Mouse (Mus musculus) hindbrain, embryonic 16.5 days (tissue): ENCODE data around the gene Myh4. TPM values are rescaled to one million over a fixed set of nuclear protein-coding genes. Genes with fewer than 3 reads are reported as not detected.
A peak's percentile ranks its signal among the peaks of the same experiment; 100 is the strongest.

Experiments
- ATAC-seq: fragments of 200-750 bp; cut with Nextera tagmentation; 2 replicates; pipeline ENCODE4 v1.8.0; 2017; ENCODE audit warnings: moderate TSS enrichment, moderate library complexity
- H3K27ac ChIP-seq: fragments of 300-500 bp; sonication (generic); 2 replicates; pipeline ENCODE4 v1.5.1; 2014; ENCODE audit warnings: low read depth, mild to moderate bottlenecking, control low read depth, low read length, moderate library complexity
- H3K27me3 ChIP-seq: fragments of 300-500 bp; sonication (generic); replicated peaks from 2 replicates; pipeline ENCODE4 v1.6.1; 2014; ENCODE audit warnings: low read length; ENCODE audit not compliant: control insufficient read depth, insufficient read depth
- H3K36me3 ChIP-seq: fragments of 300-500 bp; sonication (generic); 2 replicates; pipeline ENCODE4 v1.6.1; 2014; ENCODE audit warnings: mild to moderate bottlenecking, low read length, moderate library complexity, mixed read lengths; ENCODE audit not compliant: control insufficient read depth, insufficient read depth
- H3K4me1 ChIP-seq: fragments of 300-500 bp; sonication (generic); 2 replicates; pipeline ENCODE4 v1.6.1; 2014; ENCODE audit warnings: low read depth, low read length; ENCODE audit not compliant: control insufficient read depth, insufficient read depth
- H3K4me2 ChIP-seq: fragments of 300-500 bp; sonication (generic); 2 replicates; pipeline ENCODE4 v1.6.1; 2014; ENCODE audit warnings: mild to moderate bottlenecking, low read length, control low read depth, moderate library complexity
- H3K4me3 ChIP-seq: fragments of 300-500 bp; sonication (generic); 2 replicates; pipeline ENCODE4 v1.5.1; 2014; ENCODE audit warnings: mild to moderate bottlenecking, low read length, control low read depth, moderate library complexity
- H3K9ac ChIP-seq: fragments of 300-500 bp; sonication (generic); 2 replicates; pipeline ENCODE4 v1.6.1; 2014; ENCODE audit warnings: low read depth, mild to moderate bottlenecking, control low read depth, low read length, moderate library complexity
- H3K9me3 ChIP-seq: fragments of 300-500 bp; sonication (generic); 2 replicates; pipeline ENCODE4 v1.6.1; 2014; ENCODE audit warnings: mild to moderate bottlenecking, low read length, moderate library complexity; ENCODE audit not compliant: control insufficient read depth
- WGBS: fragments of 180-500 bp; shearing (Covaris S2); extraction: QIAGEN DNeasy Blood & Tissue Kit; methylation state at CpG from one replicate; pipeline ENCODE4 v1.1.7; 2014; 5-methylcytosine and 5-hydroxymethylcytosine counted together
- polyA plus RNA-seq: library from polyadenylated mRNA; unstranded; fragments of >200 nt; fragmentation: Nextera tagmentation; extraction: Ambion mirVana; gene quantifications from 2 replicates; pipeline ENCODE4 v1.2.1, GENCODE M21; 2015

The Myh4 gene
- polyA plus RNA-seq, 1 experiment from 2014 or later, result 0.05 TPM

DNA sequence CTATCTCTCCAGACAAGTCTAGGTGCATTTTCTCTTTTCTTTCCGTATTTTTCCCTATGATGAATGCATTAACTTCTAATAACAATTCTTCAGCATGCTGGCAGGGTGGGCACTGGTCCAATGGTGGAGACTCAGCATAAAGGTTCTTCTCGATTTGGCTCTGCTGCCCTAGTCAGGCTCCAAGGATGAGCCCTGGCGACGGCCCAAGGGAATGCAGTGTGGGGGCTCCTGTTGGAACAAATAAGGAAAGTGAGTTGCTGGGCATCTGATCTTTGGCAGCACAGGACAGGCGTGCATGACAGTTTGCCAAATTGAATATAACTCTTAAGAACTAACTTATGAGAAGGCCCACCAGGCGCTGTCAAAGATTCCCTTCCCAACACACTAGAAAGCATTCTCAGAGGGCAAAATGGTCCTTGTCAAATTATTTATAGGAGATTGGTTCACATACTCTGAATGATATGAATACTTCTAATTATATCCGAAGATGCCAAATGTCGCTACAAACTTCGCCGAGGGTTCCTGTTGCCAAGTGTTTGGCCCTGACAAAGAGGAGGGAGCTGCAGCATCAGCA lies 38.9 kb downstream of the Myh4 start, which contains the start of gene Myh8:
Gene Myh8 (plus strand): TSS at position 524 of the 574 bp plus-strand sequence.
- Histone ChIP-seq H3K9me3 (no peaks in the 10 kb centered on the region), H3K9ac (no peak within 1 kb of the TSS), H3K27me3 (no peaks in the 10 kb centered on the region), H3K4me1 (no peaks in the 10 kb centered on the region), H3K27ac (no peak within 1 kb of the TSS), H3K36me3 (no peaks in the 10 kb centered on the region), H3K4me3 (no peak within 1 kb of the TSS), H3K4me2 (no peak within 1 kb of the TSS)
- WGBS, result 57% methylated on average over 10 of the region's 10 CpGs
- peak; percentile 50; the same call in 1 of the 2 replicates for ATAC-seq

GRCm38 (mm10) chr11:67293440-67293839 lies 55.6 kb downstream of the Myh4 start:
- H3K9me3 ChIP-seq, result no peaks in the 10 kb centered on the region
- no peaks in the 10 kb centered on the region for H3K27me3 ChIP-seq
- H3K4me3 ChIP-seq, result no peak overlapping the region
- H3K9ac ChIP-seq, result no peak overlapping the region
- 85% methylated on average over 1 of the region's 1 CpGs for WGBS
- no peaks in the 10 kb centered on the region for H3K36me3 ChIP-seq
- H3K4me2 ChIP-seq, result no peak overlapping the region
- H3K27ac ChIP-seq, result no peak overlapping the region
- no peaks in the 10 kb centered on the region for H3K4me1 ChIP-seq
- ATAC-seq, result no peak

Other genes with a start within 250 kb of the Myh4 start
- 0.50 and 0.57 TPM in 2 replicates for gene Tmem220, start 212.9 kb upstream of the Myh4 start, polyA plus RNA-seq
- 30.3 and 30.8 TPM in 2 replicates for gene Adprm, start 185.4 kb upstream of the Myh4 start, polyA plus RNA-seq
- gene Sco1, start 185.4 kb upstream of the Myh4 start, polyA plus RNA-seq, result 9.6 and 12.0 TPM in 2 replicates
- 0.29 and 11.0 TPM in 2 replicates for gene Myh3, start 159.7 kb upstream of the Myh4 start, polyA plus RNA-seq
- gene Myh2, start 67.0 kb upstream of the Myh4 start, polyA plus RNA-seq, result 0.15 and 0.21 TPM in 2 replicates
- 0.10 and 0.13 TPM in 2 replicates for gene Myh1, start 38.0 kb upstream of the Myh4 start, polyA plus RNA-seq
- gene Myh8, start 39.1 kb downstream of the Myh4 start, polyA plus RNA-seq, result 1.1 and 10.1 TPM in 2 replicates
- gene Myh13, start 83.6 kb downstream of the Myh4 start, polyA plus RNA-seq, result 0.37 and 0.58 TPM in 2 replicates
- 31.0 and 34.8 TPM in 2 replicates for gene Gas7, start 217.4 kb downstream of the Myh4 start, polyA plus RNA-seq